In the genomic region with DNA sequence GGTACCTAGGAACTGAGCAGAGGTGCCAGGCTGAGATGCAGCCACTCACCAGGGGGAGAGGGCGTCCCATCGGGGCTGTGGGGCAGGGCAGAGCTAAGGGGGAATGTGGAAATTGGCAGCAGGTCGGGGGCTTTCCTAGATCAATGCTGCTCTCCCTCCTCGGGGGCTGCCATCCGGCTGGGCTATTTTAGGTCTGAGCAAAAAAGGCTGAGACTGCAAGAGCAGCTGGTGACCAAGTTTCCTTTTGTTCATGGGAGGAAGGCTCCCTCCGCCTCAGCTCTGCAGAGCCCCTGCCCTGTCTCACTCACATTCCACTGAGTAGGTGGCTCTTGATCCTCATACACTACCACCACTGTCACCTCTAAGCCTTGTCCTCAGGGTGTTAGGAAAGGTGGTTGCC, we compare ENCODE assay signal across 15 mouse cellular contexts. TPM values are rescaled to one million over a fixed set of nuclear protein-coding genes. Genes with fewer than 3 reads are reported as not detected.
DNase-seq lines count a peak whose midpoint lies in the region; ATAC-seq and TF ChIP-seq lines count a peak whose summit lies in the region.
"Had no signal": no experiment of that assay in that cellular context is flagged by ENCODE, and none has a peak within 500 bp of the region (broad histone marks: within the 10 kb centered on the region; RNA-seq: fewer than 3 reads in every experiment).

No protein-coding gene starts in this region.

- no peak for ATAC-seq in heart, embryonic 15.5 days (replicated peaks; ENCODE audit: insufficient number of reproducible peaks, insufficient read depth, low FRiP score, low read depth)
- ATAC-seq in neural tube, embryonic 13.5 days (ENCODE audit: low read depth), result no peak
- ATAC-seq in neural tube, embryonic 15.5 days (ENCODE audit: low FRiP score), result no peak
- no peak for ATAC-seq in liver, embryonic 12.5 days
- ATAC-seq: CD4-positive, CD25-positive, alpha-beta regulatory T cell, adult 4 months had no signal

- H3K27me3 ChIP-seq in heart, embryonic 15.5 days, result no peaks in the 10 kb centered on the region
- no peaks in the 10 kb centered on the region for H3K27me3 ChIP-seq in neural tube, embryonic 13.5 days
- H3K27me3 ChIP-seq in neural tube, embryonic 15.5 days (replicated peaks), result no peaks in the 10 kb centered on the region
- H3K27me3 ChIP-seq in liver, embryonic 12.5 days (replicated peaks), result no peaks in the 10 kb centered on the region
- H3K27me3 ChIP-seq: embryonic facial prominence, embryonic 15.5 days; lung, embryonic 15.5 days had no signal

- H3K9me3 ChIP-seq in heart, embryonic 15.5 days (replicated peaks), result no peaks in the 10 kb centered on the region
- no peaks in the 10 kb centered on the region for H3K9me3 ChIP-seq in neural tube, embryonic 13.5 days
- no peaks in the 10 kb centered on the region for H3K9me3 ChIP-seq in neural tube, embryonic 15.5 days (replicated peaks)
- no peaks in the 10 kb centered on the region for H3K9me3 ChIP-seq in liver, embryonic 12.5 days (replicated peaks)
- H3K9me3 ChIP-seq: embryonic facial prominence, embryonic 15.5 days; lung, embryonic 15.5 days had no signal

- no peak overlapping the region; the same call in 1 of the 2 replicates for H3K9ac ChIP-seq in heart, embryonic 15.5 days
- H3K9ac ChIP-seq in neural tube, embryonic 13.5 days, result 0 out of 2 replicates have a peak overlapping the region, but pooled peaks have one; percentile 12
- H3K9ac ChIP-seq in neural tube, embryonic 15.5 days (replicated peaks), result no peak overlapping the region
- H3K9ac ChIP-seq in liver, embryonic 12.5 days, result peak overlapping the region; percentile 42; the same call in 1 of the 2 replicates
- H3K9ac ChIP-seq: embryonic facial prominence, embryonic 15.5 days; hindbrain, embryonic 14.5 days; lung, embryonic 15.5 days had no signal

- H3K4me3 ChIP-seq in heart, embryonic 15.5 days, result no peak overlapping the region
- no peak overlapping the region for H3K4me3 ChIP-seq in neural tube, embryonic 13.5 days
- H3K4me3 ChIP-seq in neural tube, embryonic 15.5 days (replicated peaks), result no peak overlapping the region
- H3K4me3 ChIP-seq in liver, embryonic 12.5 days, result no peak overlapping the region
- H3K4me3 ChIP-seq in gastrocnemius, adult 2 months, result no peak overlapping the region
- H3K4me3 ChIP-seq: embryonic facial prominence, embryonic 15.5 days; lung, embryonic 15.5 days had no signal

- H3K4me2 ChIP-seq in heart, embryonic 15.5 days, result no peak overlapping the region
- no peak overlapping the region for H3K4me2 ChIP-seq in neural tube, embryonic 13.5 days
- no peak overlapping the region for H3K4me2 ChIP-seq in neural tube, embryonic 15.5 days
- peak overlapping the region; percentile 70 for H3K4me2 ChIP-seq in liver, embryonic 12.5 days
- H3K4me2 ChIP-seq: embryonic facial prominence, embryonic 15.5 days; hindbrain, embryonic 14.5 days; lung, embryonic 15.5 days had no signal

- WGBS in heart, embryonic 15.5 days, result 31% methylated on average over 6 of the region's 6 CpGs
- WGBS in neural tube, embryonic 13.5 days, result 60% methylated on average over 6 of the region's 6 CpGs
- WGBS in neural tube, embryonic 15.5 days, result 57% methylated on average over 6 of the region's 6 CpGs
- WGBS in liver, embryonic 12.5 days (ENCODE audit: insufficient replicate concordance), result 37% methylated on average over 6 of the region's 6 CpGs

- DNase-seq in heart, postnatal 4 days, result no peak
- DNase-seq in testis, postnatal 14 days (ENCODE audit: low spot score), result peak; percentile 6
- DNase-seq in gastrocnemius, adult 2 months, result no peak
- DNase-seq: cerebellum, postnatal 36 days; layer of hippocampus, adult 9-11 months; thymus, postnatal 14 days had no signal

- 0 out of 2 replicates have a peak overlapping the region, but pooled peaks have one; percentile 20 for H3K27ac ChIP-seq in heart, embryonic 15.5 days
- no peak overlapping the region for H3K27ac ChIP-seq in neural tube, embryonic 13.5 days (replicated peaks)
- H3K27ac ChIP-seq in neural tube, embryonic 15.5 days (replicated peaks), result no peak overlapping the region
- H3K27ac ChIP-seq in liver, embryonic 12.5 days, result peak overlapping the region; percentile 53; the same call in 1 of the 2 replicates
- no peak overlapping the region for H3K27ac ChIP-seq in gastrocnemius, adult 2 months
- H3K27ac ChIP-seq: embryonic facial prominence, embryonic 15.5 days; hindbrain, embryonic 14.5 days; lung, embryonic 15.5 days had no signal

- H3K4me1 ChIP-seq in heart, embryonic 15.5 days (replicated peaks), result peaks cover 18% of the 10 kb centered on the region
- H3K4me1 ChIP-seq in neural tube, embryonic 13.5 days (replicated peaks), result peaks cover 5% of the 10 kb centered on the region; the same call in 1 of the 2 replicates
- peaks cover 6% of the 10 kb centered on the region; the same call in 1 of the 2 replicates for H3K4me1 ChIP-seq in neural tube, embryonic 15.5 days
- H3K4me1 ChIP-seq in liver, embryonic 12.5 days, result peaks cover 53% of the 10 kb centered on the region
- H3K4me1 ChIP-seq: lung, embryonic 15.5 days had no signal

- H3K36me3 ChIP-seq in heart, embryonic 15.5 days, result peaks cover 13% of the 10 kb centered on the region
- H3K36me3 ChIP-seq in neural tube, embryonic 13.5 days, result peaks cover 28% of the 10 kb centered on the region
- H3K36me3 ChIP-seq in neural tube, embryonic 15.5 days, result peaks cover 24% of the 10 kb centered on the region
- H3K36me3 ChIP-seq in liver, embryonic 12.5 days, result peaks cover 11% of the 10 kb centered on the region

- TF ChIP-seq CTCF in gastrocnemius, adult 2 months (IDR thresholded peaks at IDR 0.05), result no peak

- intact Hi-C loops in gastrocnemius, adult 2 months (cut with DNase I), result no loop called here

RNA-seq across cellular contexts. Expression of a gene that starts 16.8 kb away (rescaled TPM):
- polyA plus RNA-seq in heart, embryonic 15.5 days (2015; fragmentation: Nextera tagmentation; extraction: Ambion mirVana), result 6.2 and 10.2 TPM in 2 replicates
- 1 to 10 TPM; 5.6 to 6.0 TPM for total RNA-seq in heart, postnatal 4 days (2021)
- 76.8 and 90.9 TPM in 2 replicates for polyA plus RNA-seq in neural tube, embryonic 13.5 days (2015; fragmentation: Nextera tagmentation; extraction: Ambion mirVana)
- polyA plus RNA-seq in neural tube, embryonic 15.5 days (2015; fragmentation: Nextera tagmentation; extraction: Ambion mirVana), result 118 and 141 TPM in 2 replicates
- 2.7 and 2.8 TPM in 2 replicates for polyA plus RNA-seq in liver, embryonic 12.5 days (2016; fragmentation: Nextera tagmentation; extraction: Ambion mirVana)
- 1 to 10 TPM in 1 of 2 experiments, under 1 TPM in 1; 0.64 to 1.3 TPM for total RNA-seq in gastrocnemius, adult 2 months (2021)

RNA-seq across cellular contexts. Expression of a gene that starts 23.9 kb away (rescaled TPM):
- polyA plus RNA-seq in heart, embryonic 15.5 days (2015; fragmentation: Nextera tagmentation; extraction: Ambion mirVana), result 27.2 and 32.1 TPM in 2 replicates
- 10 to 100 TPM; 24.8 to 26.6 TPM for total RNA-seq in heart, postnatal 4 days (2021)
- 35.5 and 37.1 TPM in 2 replicates for polyA plus RNA-seq in neural tube, embryonic 13.5 days (2015; fragmentation: Nextera tagmentation; extraction: Ambion mirVana)
- polyA plus RNA-seq in neural tube, embryonic 15.5 days (2015; fragmentation: Nextera tagmentation; extraction: Ambion mirVana), result 40.6 and 44.5 TPM in 2 replicates
- 15.9 and 19.1 TPM in 2 replicates for polyA plus RNA-seq in liver, embryonic 12.5 days (2016; fragmentation: Nextera tagmentation; extraction: Ambion mirVana)
- total RNA-seq in gastrocnemius, adult 2 months (2021), result 10 to 100 TPM; 25.0 to 30.2 TPM

RNA-seq across cellular contexts. Expression of a gene that starts 24.7 kb away (rescaled TPM):
- polyA plus RNA-seq in heart, embryonic 15.5 days (2015; fragmentation: Nextera tagmentation; extraction: Ambion mirVana), result 49.4 and 68.2 TPM in 2 replicates
- total RNA-seq in heart, postnatal 4 days (2021), result 10 to 100 TPM; 28.5 to 37.0 TPM
- polyA plus RNA-seq in neural tube, embryonic 13.5 days (2015; fragmentation: Nextera tagmentation; extraction: Ambion mirVana), result 83.0 and 93.7 TPM in 2 replicates
- polyA plus RNA-seq in neural tube, embryonic 15.5 days (2015; fragmentation: Nextera tagmentation; extraction: Ambion mirVana), result 75.0 and 87.9 TPM in 2 replicates
- 97.8 and 104 TPM in 2 replicates for polyA plus RNA-seq in liver, embryonic 12.5 days (2016; fragmentation: Nextera tagmentation; extraction: Ambion mirVana)
- 10 to 100 TPM; 25.8 to 26.2 TPM for total RNA-seq in gastrocnemius, adult 2 months (2021)

RNA-seq across cellular contexts. Expression of a gene that starts 31.1 kb away (rescaled TPM):
- polyA plus RNA-seq in heart, embryonic 15.5 days (2015; fragmentation: Nextera tagmentation; extraction: Ambion mirVana), result 70.0 and 74.5 TPM in 2 replicates
- total RNA-seq in heart, postnatal 4 days (2021), result 10 to 100 TPM; 55.0 to 59.6 TPM
- 63.6 and 72.2 TPM in 2 replicates for polyA plus RNA-seq in neural tube, embryonic 13.5 days (2015; fragmentation: Nextera tagmentation; extraction: Ambion mirVana)
- 73.0 and 77.0 TPM in 2 replicates for polyA plus RNA-seq in neural tube, embryonic 15.5 days (2015; fragmentation: Nextera tagmentation; extraction: Ambion mirVana)
- polyA plus RNA-seq in liver, embryonic 12.5 days (2016; fragmentation: Nextera tagmentation; extraction: Ambion mirVana), result 39.1 and 45.3 TPM in 2 replicates
- total RNA-seq in gastrocnemius, adult 2 months (2021), result 10 to 100 TPM; 45.5 to 56.8 TPM

RNA-seq across cellular contexts. Expression of a gene that starts 38.0 kb away (rescaled TPM):
- polyA plus RNA-seq in heart, embryonic 15.5 days (2015; fragmentation: Nextera tagmentation; extraction: Ambion mirVana), result 2.5 and 4.1 TPM in 2 replicates
- total RNA-seq in heart, postnatal 4 days (2021), result 1 to 10 TPM; 2.8 to 2.9 TPM
- polyA plus RNA-seq in neural tube, embryonic 13.5 days (2015; fragmentation: Nextera tagmentation; extraction: Ambion mirVana), result 26.3 and 31.7 TPM in 2 replicates
- 30.3 and 34.0 TPM in 2 replicates for polyA plus RNA-seq in neural tube, embryonic 15.5 days (2015; fragmentation: Nextera tagmentation; extraction: Ambion mirVana)
- polyA plus RNA-seq in liver, embryonic 12.5 days (2016; fragmentation: Nextera tagmentation; extraction: Ambion mirVana), result 1.2 and 1.3 TPM in 2 replicates
- total RNA-seq in gastrocnemius, adult 2 months (2021), result under 1 TPM; 0.33 TPM
- total RNA-seq: megakaryocyte-erythroid progenitor cell, adult 5-6 weeks had no signal
- polyA plus RNA-seq: CD4-positive, CD25-positive, alpha-beta regulatory T cell, adult 4 months had no signal

Comparison
In these comparisons a context has a peak if more than half of its experiments do, and no peak if none do; other contexts are left out.
1. H3K9ac ChIP-seq: peak in neural tube, embryonic 13.5 days (single experiment) and liver, embryonic 12.5 days (single experiment); none in heart, embryonic 15.5 days (single experiment) and neural tube, embryonic 15.5 days (single experiment).
2. H3K27ac ChIP-seq: peak in heart, embryonic 15.5 days (single experiment) and liver, embryonic 12.5 days (single experiment); none in neural tube, embryonic 13.5 days (single experiment), neural tube, embryonic 15.5 days (single experiment) and gastrocnemius, adult 2 months (single experiment).